Mouse (Mus musculus): ENCODE results near the gene C1d.

C1d gene

GRCm38 (mm10) chr11:17307457-17307856 is 50.1 kb downstream of the C1d start:
- CTCF ChIA-PET: no interaction called here
- POLR2A ChIA-PET: no interaction called here
